8 mouse cellular contexts compared by ENCODE assay signal in genomic region chr7:99625722-99626375, GRCm38 (mm10). TPM values are rescaled to one million over a fixed set of nuclear protein-coding genes. Genes with fewer than 3 reads are reported as not detected.
A peak's percentile ranks its signal among the peaks of the same experiment; 100 is the strongest.
DNase-seq lines count a peak whose midpoint lies in the region; ATAC-seq and TF ChIP-seq lines count a peak whose summit lies in the region.

No protein-coding gene starts in this region.

- TF ChIP-seq POLR2A in kidney, adult 2 months (IDR thresholded peaks at IDR 0.05; ENCODE audit: low read depth, low read length), result no peak

- peak; percentile 82 for ATAC-seq in embryonic facial prominence, embryonic 15.5 days (ENCODE audit: insufficient number of reproducible peaks, low FRiP score, low TSS enrichment, low read depth)
- peak; percentile 90 for ATAC-seq in midbrain, embryonic 12.5 days (ENCODE audit: low FRiP score, low read depth)

- no peak overlapping the region for H3K27ac ChIP-seq in embryonic facial prominence, embryonic 15.5 days (replicated peaks)
- no peak overlapping the region for H3K27ac ChIP-seq in kidney, adult 2 months (ENCODE audit: insufficient read depth, low read depth, low read length)
- peak overlapping the region; percentile 56; the same call in 1 of the 2 replicates for H3K27ac ChIP-seq in limb, embryonic 10.5 days
- H3K27ac ChIP-seq in midbrain, embryonic 12.5 days (replicated peaks), result peak overlapping the region; percentile 58; the same call in 1 of the 2 replicates

- WGBS in embryonic facial prominence, embryonic 15.5 days, result under 1% methylated on average over 80 of the region's 81 CpGs
- under 1% methylated on average over 80 of the region's 81 CpGs for WGBS in kidney, adult 2 months
- WGBS in limb, embryonic 10.5 days, result under 1% methylated on average over 81 of the region's 81 CpGs
- under 1% methylated on average over 79 of the region's 81 CpGs for WGBS in midbrain, embryonic 12.5 days

- H3K9me3 ChIP-seq in embryonic facial prominence, embryonic 15.5 days (replicated peaks), result no peaks in the 10 kb centered on the region
- no peaks in the 10 kb centered on the region for H3K9me3 ChIP-seq in limb, embryonic 10.5 days (replicated peaks)
- no peaks in the 10 kb centered on the region for H3K9me3 ChIP-seq in midbrain, embryonic 12.5 days

- DNase-seq in adrenal gland, postnatal 4 days (ENCODE audit: low spot score in 2 of 2), result peak; percentile 81 to 86
- DNase-seq in heart, adult 8-10 months (ENCODE audit: low spot score), result peak; percentile 88
- DNase-seq in kidney, adult 2 months, result peak; percentile 90
- peak; percentile 91 for DNase-seq in limb, embryonic 10.5 days (ENCODE audit: low spot score)
- DNase-seq in right cerebral cortex, postnatal 4 days, result peak; percentile 94
- DNase-seq in urinary bladder, postnatal 4 days (ENCODE audit: low spot score in 2 of 2), result peak; percentile 86 to 89

- H3K9ac ChIP-seq in embryonic facial prominence, embryonic 15.5 days, result peak overlapping the region; percentile 21; the same call in 1 of the 2 replicates
- peak overlapping the region; percentile 58 for H3K9ac ChIP-seq in midbrain, embryonic 12.5 days (replicated peaks)

- H3K4me3 ChIP-seq in embryonic facial prominence, embryonic 15.5 days (replicated peaks), result peak overlapping the region; percentile 53
- peak overlapping the region; percentile 49 for H3K4me3 ChIP-seq in kidney, adult 2 months (ENCODE audit: insufficient read depth, low read depth, low read length)
- H3K4me3 ChIP-seq in limb, embryonic 10.5 days, result peak overlapping the region; percentile 60
- H3K4me3 ChIP-seq in midbrain, embryonic 12.5 days, result peak overlapping the region; percentile 51

- TF ChIP-seq CTCF in kidney, adult 2 months (conservative IDR thresholded peaks at IDR 0.05; ENCODE audit: insufficient read depth, insufficient read length, low read depth, low read length), result peak; percentile 84

- H3K4me1 ChIP-seq in embryonic facial prominence, embryonic 15.5 days, result peaks cover 23% of the 10 kb centered on the region
- no peaks in the 10 kb centered on the region for H3K4me1 ChIP-seq in kidney, adult 2 months (ENCODE audit: control insufficient read depth, insufficient read depth, low read length)
- H3K4me1 ChIP-seq in limb, embryonic 10.5 days, result peaks cover 24% of the 10 kb centered on the region
- peaks cover 20% of the 10 kb centered on the region for H3K4me1 ChIP-seq in midbrain, embryonic 12.5 days

- no peaks in the 10 kb centered on the region for H3K36me3 ChIP-seq in embryonic facial prominence, embryonic 15.5 days
- no peaks in the 10 kb centered on the region for H3K36me3 ChIP-seq in kidney, adult 2 months (ENCODE audit: control insufficient read depth, insufficient read depth, low read length)
- no peaks in the 10 kb centered on the region for H3K36me3 ChIP-seq in limb, embryonic 10.5 days
- H3K36me3 ChIP-seq in midbrain, embryonic 12.5 days, result no peaks in the 10 kb centered on the region

- peak overlapping the region; percentile 99 for H3K4me2 ChIP-seq in embryonic facial prominence, embryonic 15.5 days (replicated peaks)
- H3K4me2 ChIP-seq in midbrain, embryonic 12.5 days (replicated peaks), result peak overlapping the region; percentile 87

- H3K27me3 ChIP-seq in embryonic facial prominence, embryonic 15.5 days, result peaks cover 75% of the 10 kb centered on the region
- no peaks in the 10 kb centered on the region for H3K27me3 ChIP-seq in kidney, adult 2 months (replicated peaks; ENCODE audit: control insufficient read depth, insufficient read depth, low read length)
- peaks cover 100% of the 10 kb centered on the region for H3K27me3 ChIP-seq in limb, embryonic 10.5 days (ENCODE audit: low read depth, poor library complexity, severe bottlenecking)
- H3K27me3 ChIP-seq in midbrain, embryonic 12.5 days, result peaks cover 78% of the 10 kb centered on the region

RNA-seq across cellular contexts. Expression of gene Tpbgl, which starts 1.1 kb away (rescaled TPM):
- total RNA-seq in adrenal gland, postnatal 4 days (2021), result 10 to 100 TPM; 12.7 to 14.2 TPM
- polyA plus RNA-seq in embryonic facial prominence, embryonic 15.5 days (2015; fragmentation: Nextera tagmentation; extraction: Ambion mirVana), result 1.0 and 1.1 TPM in 2 replicates
- 1 to 10 TPM; 2.8 to 3.4 (median 3.1) TPM for total RNA-seq in heart, adult 8-10 months (2022)
- polyA plus RNA-seq in kidney, adult 2 months (2012; rRNA removed), result 3.8 and 4.0 TPM in 2 replicates
- 0.05 TPM in 1 of 2 replicates, not detected in the other for polyA plus RNA-seq in limb, embryonic 10.5 days (2016; fragmentation: Nextera tagmentation; extraction: Ambion mirVana)
- polyA plus RNA-seq in midbrain, embryonic 12.5 days (2016; fragmentation: Nextera tagmentation; extraction: Ambion mirVana), result 0.59 and 0.92 TPM in 2 replicates

Comparison
In these comparisons a context has a peak if more than half of its experiments do, and no peak if none do; other contexts are left out.
1. H3K27ac ChIP-seq: peak in limb, embryonic 10.5 days (single experiment) and midbrain, embryonic 12.5 days (single experiment); none in embryonic facial prominence, embryonic 15.5 days (single experiment) and kidney, adult 2 months (single experiment).
2. Peak in every context shown above with its lines, with median percentiles within 50 percentile points of each other: DNase-seq and H3K4me3 ChIP-seq.